Mouse (Mus musculus) urinary bladder, adult 2 months (tissue): ENCODE measurements around the gene Parvg. TPM values are rescaled to one million over a fixed set of nuclear protein-coding genes. Genes with fewer than 3 reads are reported as not detected.

Experiments
- DNase-seq: peaks from one replicate; pipeline ENCODE4 v3.0.0; 2022; ENCODE audit warnings: low spot score
- polyA plus RNA-seq: library from polyadenylated mRNA; depleted of rRNA; stranded (reverse); fragments of >200 nt; gene quantifications from 2 replicates; pipeline ENCODE4 v1.2.3, GENCODE M21; 2012; rRNA removed

The Parvg gene
- polyA plus RNA-seq, 1 experiment: 1.9 TPM

GRCm38 (mm10) chr15:84351342-84351741 is 27.5 kb downstream of the Parvg start:
- DNase-seq: no peak

GRCm38 (mm10) chr15:84351915-84352844 is 28.4 kb downstream of the Parvg start:
- no peak for DNase-seq

GRCm38 (mm10) chr15:84355081-84355480 is 31.3 kb downstream of the Parvg start:
- no peak for DNase-seq

- DNase-seq: no peak
Measured at GRCm38 (mm10) chr15:84364746-84365145, 40.9 kb downstream of the Parvg start.

- DNase-seq: no peak
Measured at GRCm38 (mm10) chr15:84365675-84366381, 42.0 kb downstream of the Parvg start.

- no peak for DNase-seq
Measured at GRCm38 (mm10) chr15:84366574-84366989, 42.8 kb downstream of the Parvg start.

GRCm38 (mm10) chr15:84367402-84367801 is 43.6 kb downstream of the Parvg start:
- DNase-seq: no peak

GRCm38 (mm10) chr15:84372801-84373200 is 49.0 kb downstream of the Parvg start:
- no peak for DNase-seq

- DNase-seq: no peak
Measured at GRCm38 (mm10) chr15:84378734-84379133, 54.9 kb downstream of the Parvg start.

- DNase-seq: no peak
Measured at GRCm38 (mm10) chr15:84380181-84380580, 56.4 kb downstream of the Parvg start.

- DNase-seq: no peak
Measured at GRCm38 (mm10) chr15:84384066-84384465, 60.2 kb downstream of the Parvg start.

GRCm38 (mm10) chr15:84385995-84386565 is 62.3 kb downstream of the Parvg start:
- no peak for DNase-seq

GRCm38 (mm10) chr15:84388698-84389131 is 64.9 kb downstream of the Parvg start:
- DNase-seq: no peak

GRCm38 (mm10) chr15:84392131-84392530 is 68.3 kb downstream of the Parvg start:
- no peak for DNase-seq

Other genes with a start within 250 kb of the Parvg start
- 2.0 and 2.4 TPM in 2 replicates for gene Sult4a1, start 218.3 kb upstream of the Parvg start, polyA plus RNA-seq
- gene Pnpla5, start 200.9 kb upstream of the Parvg start, polyA plus RNA-seq: 0.06 TPM in 1 of 2 replicates, not detected in the other
- 10.0 and 23.6 TPM in 2 replicates for gene Pnpla3, start 156.2 kb upstream of the Parvg start, polyA plus RNA-seq
- gene Samm50, start 131.8 kb upstream of the Parvg start, polyA plus RNA-seq: 15.2 and 28.2 TPM in 2 replicates
- 5.7 and 7.6 TPM in 2 replicates for gene Parvb, start 92.0 kb upstream of the Parvg start, polyA plus RNA-seq
- 90.1 and 101 TPM in 2 replicates for gene Shisal1, start 123.1 kb downstream of the Parvg start, polyA plus RNA-seq
- gene Rtl6, start 233.8 kb downstream of the Parvg start, polyA plus RNA-seq: 7.4 and 11.5 TPM in 2 replicates